Mouse (Mus musculus) lung, postnatal 0 days (tissue): ENCODE data around the gene Dnajc3. TPM values are rescaled to one million over a fixed set of nuclear protein-coding genes. Genes with fewer than 3 reads are reported as not detected.

Source experiments
- ATAC-seq: fragments of 200-750 bp; cut with Nextera tagmentation; 2 replicates; pipeline ENCODE4 v1.8.0; 2017; ENCODE audit warnings: moderate library complexity
- DNase-seq: peaks from one replicate; pipeline ENCODE4 v3.0.0-alpha.2; 2016; ENCODE audit warnings: low spot score
- H3K27ac ChIP-seq: fragments of 300-500 bp; sonication (generic); 2 replicates; pipeline ENCODE4 v1.5.1; 2014; ENCODE audit warnings: antibody characterized with exemption, mild to moderate bottlenecking, low read length, mixed read lengths
- H3K27me3 ChIP-seq: fragments of 300-500 bp; sonication (generic); replicated peaks from 2 replicates; pipeline ENCODE4 v1.6.1; 2014; ENCODE audit warnings: low read length, mixed read lengths; ENCODE audit not compliant: insufficient read depth
- H3K36me3 ChIP-seq: fragments of 300-500 bp; sonication (generic); 2 replicates; pipeline ENCODE4 v1.6.1; 2014; ENCODE audit warnings: low read length, mixed read lengths; ENCODE audit not compliant: insufficient read depth
- H3K4me1 ChIP-seq: fragments of 300-500 bp; sonication (generic); 2 replicates; pipeline ENCODE4 v1.6.1; 2014; ENCODE audit warnings: antibody characterized with exemption, low read depth, low read length, mixed read lengths; ENCODE audit not compliant: insufficient read depth
- H3K4me2 ChIP-seq: fragments of 300-500 bp; sonication (generic); replicated peaks from 2 replicates; pipeline ENCODE4 v1.6.1; 2014; ENCODE audit warnings: low read depth, mild to moderate bottlenecking, low read length, moderate library complexity, mixed read lengths
- H3K4me3 ChIP-seq: fragments of 300-500 bp; sonication (generic); 2 replicates; pipeline ENCODE4 v1.5.1; 2014; ENCODE audit warnings: low read depth, low read length
- H3K9ac ChIP-seq: fragments of 300-500 bp; sonication (generic); replicated peaks from 2 replicates; pipeline ENCODE4 v1.6.1; 2014; ENCODE audit warnings: low read depth, mild to moderate bottlenecking
- H3K9me3 ChIP-seq: fragments of 300-500 bp; sonication (generic); 2 replicates; pipeline ENCODE4 v1.6.1; 2016; ENCODE audit warnings: low read length, mixed read lengths
- CTCF ChIP-seq: IDR thresholded peaks from 2 replicates; pipeline ENCODE4 v1.5.1; 2016; ENCODE audit warnings: antibody characterized with exemption, mild to moderate bottlenecking
- EP300 ChIP-seq: IDR thresholded peaks from 2 replicates; pipeline ENCODE4 v1.6.1; 2016; ENCODE audit warnings: antibody characterized with exemption, mild to moderate bottlenecking, control low read depth
- WGBS: fragments of 180-500 bp; shearing (Covaris S2); extraction: QIAGEN DNeasy Blood & Tissue Kit; methylation state at CpG from one replicate; pipeline ENCODE4 v1.1.7; 2014; 5-methylcytosine and 5-hydroxymethylcytosine counted together
- polyA plus RNA-seq: library from polyadenylated mRNA; unstranded; fragments of >200 nt; fragmentation: Nextera tagmentation; extraction: Ambion mirVana; gene quantifications from 2 replicates; pipeline ENCODE4 v1.2.1, GENCODE M21; 2015

Gene Dnajc3
- polyA plus RNA-seq, 1 experiment from 2014 or later: 54.1 TPM

- Histone ChIP-seq H3K4me2 (peak overlapping the region; percentile 68; the same call in 1 of the 2 replicates), H3K4me3 (no peak overlapping the region), H3K27ac (no peak overlapping the region; the same call in 1 of the 2 replicates), H3K9me3 (no peaks in the 10 kb centered on the region), H3K9ac (no peak overlapping the region), H3K27me3 (no peaks in the 10 kb centered on the region), H3K4me1 (no peaks in the 10 kb centered on the region), H3K36me3 (no peaks in the 10 kb centered on the region)
- DNase-seq (peak; percentile 11), ATAC-seq (no peak)
- TF ChIP-seq CTCF: no peak
- TF ChIP-seq EP300: no peak
- 17% methylated on average over 5 of the region's 5 CpGs for WGBS
These were observed 68.1 kb downstream of the Dnajc3 start for GRCm38 (mm10) chr14:119005834-119006233.

GRCm38 (mm10) chr14:119006441-119007102, 68.8 kb downstream of the Dnajc3 start:
- 5% methylated on average over 49 of the region's 49 CpGs for WGBS
- no peaks in the 10 kb centered on the region for H3K36me3 ChIP-seq
- peak overlapping the region; percentile 43; the same call in 1 of the 2 replicates for H3K9ac ChIP-seq
- H3K27ac ChIP-seq: peak overlapping the region; percentile 88
- ATAC-seq (no peak), DNase-seq (peak; percentile 18)
- H3K4me2 ChIP-seq: peak overlapping the region; percentile 68
- peak; percentile 28; the same call in 1 of the 2 replicates for TF ChIP-seq EP300
- no peak for TF ChIP-seq CTCF
- H3K9me3 ChIP-seq: no peaks in the 10 kb centered on the region
- H3K4me1 ChIP-seq: no peaks in the 10 kb centered on the region
- H3K4me3 ChIP-seq: peak overlapping the region; percentile 50
- no peaks in the 10 kb centered on the region for H3K27me3 ChIP-seq

- Histone ChIP-seq H3K4me3 (peak overlapping the region; percentile 50), H3K27me3 (no peaks in the 10 kb centered on the region), H3K4me2 (peak overlapping the region; percentile 68), H3K4me1 (no peaks in the 10 kb centered on the region), H3K36me3 (no peaks in the 10 kb centered on the region), H3K27ac (peak overlapping the region; percentile 88), H3K9me3 (no peaks in the 10 kb centered on the region), H3K9ac (peak overlapping the region; percentile 43; the same call in 1 of the 2 replicates)
- ATAC-seq (peak; percentile 100), DNase-seq (peak; percentile 99)
- WGBS: 3% methylated on average over 13 of the region's 13 CpGs
- TF ChIP-seq CTCF (no peak), EP300 (no peak)
These were observed 69.6 kb downstream of the Dnajc3 start for GRCm38 (mm10) chr14:119007103-119007951.

GRCm38 (mm10) chr14:119008031-119008590, 70.3 kb downstream of the Dnajc3 start:
- WGBS: 48% methylated on average over 7 of the region's 7 CpGs
- ATAC-seq (no peak), DNase-seq (no peak)
- H3K27me3 ChIP-seq: no peaks in the 10 kb centered on the region
- H3K9ac ChIP-seq: peak overlapping the region; percentile 24; the same call in 1 of the 2 replicates
- no peaks in the 10 kb centered on the region for H3K36me3 ChIP-seq
- H3K4me2 ChIP-seq: peak overlapping the region; percentile 68
- peak overlapping the region; percentile 62 for H3K27ac ChIP-seq
- no peaks in the 10 kb centered on the region for H3K9me3 ChIP-seq
- H3K4me1 ChIP-seq: no peaks in the 10 kb centered on the region
- H3K4me3 ChIP-seq: peak overlapping the region; percentile 50
- TF ChIP-seq CTCF: no peak
- TF ChIP-seq EP300: no peak

GRCm38 (mm10) chr14:119009531-119009930, 71.8 kb downstream of the Dnajc3 start:
- Histone ChIP-seq H3K4me2 (no peak overlapping the region), H3K36me3 (no peaks in the 10 kb centered on the region), H3K9ac (no peak overlapping the region), H3K27me3 (no peaks in the 10 kb centered on the region), H3K4me1 (no peaks in the 10 kb centered on the region), H3K9me3 (no peaks in the 10 kb centered on the region), H3K4me3 (no peak overlapping the region), H3K27ac (no peak overlapping the region)
- no peak for DNase-seq
- ATAC-seq: no peak
- TF ChIP-seq CTCF: no peak
- no peak for TF ChIP-seq EP300
- WGBS: 97% methylated on average over 2 of the region's 2 CpGs
